Mouse (Mus musculus) thymus, postnatal 25 days (tissue): ENCODE results near the gene Clcn2.
A peak's percentile ranks its signal among the peaks of the same experiment; 100 is the strongest.

Source experiments
- DNase-seq: peaks from one replicate; pipeline ENCODE4 v3.0.0; 2022

Clcn2 gene

DNA sequence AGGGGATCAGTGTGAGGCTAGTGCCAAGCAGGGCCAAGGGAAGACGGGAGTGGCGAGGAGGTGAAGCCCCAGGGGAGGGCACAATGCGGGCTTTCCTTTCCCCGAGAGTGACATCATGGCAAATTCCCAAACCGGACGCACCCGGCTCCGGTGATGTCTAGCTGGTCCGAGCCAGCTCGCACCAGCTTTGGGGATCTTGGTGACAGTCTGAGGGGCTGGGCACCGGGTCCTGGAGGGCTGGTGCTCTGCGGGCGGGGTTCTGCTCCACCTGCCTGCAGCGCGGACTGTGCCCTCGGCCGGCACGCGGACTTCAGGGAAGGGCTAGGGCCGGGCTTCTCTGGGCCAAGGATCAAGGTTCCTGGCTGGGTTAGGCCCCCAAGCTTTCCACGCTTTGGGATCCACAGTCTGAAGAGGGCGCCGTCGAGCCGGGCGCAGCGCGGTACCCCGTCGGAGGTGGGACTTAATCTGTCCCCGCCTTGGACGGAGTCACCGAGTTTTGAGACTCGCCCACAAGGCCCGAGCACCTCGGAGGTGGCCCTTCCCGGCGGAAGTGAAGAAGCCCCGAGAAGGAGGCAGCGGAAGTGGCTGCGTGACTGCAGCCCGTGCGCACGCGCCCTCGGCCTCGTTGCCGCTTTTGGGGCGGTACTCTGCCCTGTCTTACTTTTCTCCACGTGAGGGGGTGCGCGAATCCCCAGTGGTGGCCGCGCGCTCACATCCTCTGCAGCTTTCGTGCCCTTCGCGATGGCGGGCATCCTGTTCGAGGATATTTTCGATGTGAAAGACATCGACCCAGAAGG is at the start of gene Clcn2, which contains the start of gene Polr2h:
Gene Clcn2 (minus strand): TSS at position 566 of the 797 bp plus-strand sequence.
Gene Polr2h (plus strand): TSS at position 485 of the 797 bp plus-strand sequence.
- peak; percentile 96 for DNase-seq

DNA sequence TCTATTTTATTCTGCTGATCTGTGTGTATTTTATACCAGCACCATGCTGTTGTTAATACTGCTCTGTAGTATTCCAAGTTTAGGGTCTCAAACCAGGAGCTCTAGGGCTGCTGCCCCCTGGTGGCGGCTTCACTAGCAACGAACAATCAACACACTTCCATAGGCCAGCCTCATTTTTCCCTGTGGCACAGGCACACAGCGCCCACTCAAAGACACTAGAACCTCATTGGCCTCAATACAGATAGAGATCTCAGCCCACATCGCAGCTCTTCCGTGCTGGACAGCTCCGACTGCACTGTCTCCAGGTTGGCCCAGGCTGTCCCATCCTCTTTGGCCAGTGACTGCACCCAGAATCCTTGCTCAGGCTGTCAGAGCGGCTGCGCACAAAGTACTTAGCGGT is 47.7 kb upstream of the Clcn2 start:
- peak; percentile 52 for DNase-seq

DNA sequence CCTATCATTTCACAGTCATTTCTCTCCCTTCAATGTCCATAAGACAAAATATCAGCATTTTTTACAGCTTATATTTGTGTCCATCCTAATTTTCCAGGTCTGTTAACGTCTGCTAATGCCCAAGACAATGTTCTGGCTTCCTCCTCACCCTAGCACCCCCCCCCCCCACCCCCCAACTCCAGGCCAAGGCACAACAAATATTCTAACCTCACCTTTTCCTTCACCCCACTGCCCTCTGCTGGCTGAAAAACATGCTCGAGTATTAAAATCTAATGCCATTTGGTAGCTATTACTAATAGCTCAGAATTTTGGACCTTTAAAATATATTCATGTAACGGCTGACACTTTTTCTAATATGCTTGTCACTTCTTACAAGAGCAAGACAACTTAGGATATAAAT is 44.1 kb upstream of the Clcn2 start:
- peak; percentile 26 for DNase-seq

DNA sequence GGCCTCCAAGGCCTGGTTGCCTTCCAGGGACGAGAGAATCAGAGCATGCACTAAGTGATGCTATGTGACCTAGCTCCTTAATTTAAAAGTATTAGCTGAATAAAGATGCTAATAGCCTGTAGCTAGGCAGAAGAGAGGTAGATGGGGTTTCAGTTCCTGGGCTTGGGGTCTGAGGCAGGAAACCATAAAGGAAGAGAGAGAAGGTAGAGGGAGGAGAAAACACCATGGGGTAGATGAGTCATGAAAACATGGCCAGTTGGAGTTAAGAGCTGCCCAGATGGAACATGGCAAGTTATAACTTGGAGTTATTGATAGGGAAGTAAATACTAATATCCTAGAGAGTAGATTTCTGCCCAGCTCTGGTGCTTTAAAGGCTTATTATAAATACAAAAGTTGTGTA is 39.8 kb upstream of the Clcn2 start:
- no peak for DNase-seq

DNA sequence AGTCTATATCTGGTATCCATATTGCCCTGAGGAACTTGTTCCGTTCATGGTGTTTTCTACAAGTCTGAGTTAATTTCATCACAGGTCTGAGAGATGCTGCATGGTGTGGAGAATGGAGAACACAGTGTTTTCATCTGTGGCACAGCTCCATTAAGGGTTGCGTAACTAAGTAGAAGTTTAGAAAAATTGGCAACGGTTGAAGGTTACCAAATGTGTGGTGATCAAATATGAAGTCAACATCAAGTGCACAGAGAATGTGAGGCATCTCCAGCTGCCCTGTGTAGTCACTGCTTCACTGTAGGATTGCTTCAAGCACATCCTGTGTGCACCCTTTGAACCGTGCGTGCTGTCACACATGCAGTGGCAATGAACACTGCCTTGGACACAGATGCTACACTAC is 38.5 kb upstream of the Clcn2 start:
- no peak for DNase-seq

DNA sequence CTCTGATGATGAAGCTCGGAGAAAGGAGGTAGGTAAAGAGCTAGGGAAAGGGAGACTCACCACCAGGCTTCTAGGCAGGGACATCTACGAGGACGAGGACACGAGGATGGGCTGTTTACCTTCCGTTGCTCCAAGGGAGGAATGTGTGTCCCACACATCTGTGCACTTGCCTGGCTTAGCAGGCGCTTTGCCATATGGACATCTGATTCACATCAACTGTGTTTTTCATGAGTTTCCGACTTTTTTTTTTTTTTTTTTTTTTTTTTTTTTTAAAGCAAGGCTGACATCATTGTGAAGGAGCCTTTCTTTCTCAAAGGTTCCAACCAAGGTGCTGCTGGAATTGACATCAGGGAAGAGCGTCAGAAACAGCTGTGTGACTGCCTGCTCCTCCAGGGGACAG is 33.0 kb upstream of the Clcn2 start:
- no peak for DNase-seq

DNA sequence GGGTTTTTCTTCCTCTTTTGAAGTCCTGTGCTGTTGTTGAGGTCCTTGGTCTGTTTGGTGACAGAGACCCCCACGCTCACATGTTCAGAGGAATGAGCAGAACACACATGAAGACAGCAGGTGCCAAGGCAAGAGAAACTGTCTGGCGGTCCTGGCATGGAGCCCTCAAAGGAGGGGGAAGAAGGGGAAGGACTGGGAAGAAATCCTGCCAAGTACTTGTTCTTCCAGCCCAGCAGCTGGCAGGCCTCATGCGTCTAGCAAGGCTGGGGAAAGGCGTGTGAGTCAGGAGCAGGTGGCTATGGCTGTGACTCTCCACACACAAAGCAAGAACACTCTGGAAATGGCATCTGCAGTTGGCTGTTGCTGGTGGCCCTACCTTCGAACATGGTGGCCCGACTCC is 29.1 kb upstream of the Clcn2 start:
- DNase-seq, result no peak

DNA sequence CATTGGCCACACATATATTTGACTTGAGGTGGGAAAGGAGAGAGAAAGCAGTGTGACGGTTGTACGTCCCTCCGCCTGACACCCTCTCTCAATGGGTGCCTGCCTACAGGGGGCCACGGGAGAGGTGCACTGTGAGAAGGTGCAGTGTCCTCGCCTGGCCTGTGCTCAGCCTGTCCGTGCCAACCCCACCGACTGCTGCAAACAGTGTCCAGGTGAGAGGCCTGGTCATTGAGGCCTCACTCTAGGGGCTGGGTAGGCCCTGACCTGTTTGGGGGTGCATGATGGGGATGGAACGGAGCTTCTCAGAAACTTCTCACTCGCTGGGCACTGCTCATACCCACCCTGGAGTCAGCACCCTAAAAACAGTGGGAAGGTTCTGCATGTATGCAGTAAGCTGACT is 22.3 kb upstream of the Clcn2 start:
- no peak for DNase-seq

DNA sequence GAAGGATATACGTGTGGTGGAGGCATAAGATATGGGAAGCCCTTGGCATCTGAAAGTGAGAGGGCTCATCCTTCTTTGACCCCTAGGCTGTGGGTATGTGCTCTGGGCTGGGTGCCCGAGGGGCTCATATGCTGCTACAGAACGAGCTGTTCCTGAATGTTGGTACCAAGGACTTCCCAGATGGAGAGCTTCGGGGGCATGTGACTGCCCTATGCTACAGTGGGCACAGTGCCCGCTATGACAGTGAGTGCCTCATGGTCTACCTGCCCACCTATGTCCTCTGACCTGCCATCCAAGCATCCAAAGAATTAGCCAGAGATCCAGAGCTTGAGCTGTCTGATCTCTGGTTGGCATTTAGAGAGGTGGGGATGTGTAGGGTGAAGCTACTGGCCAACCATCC is 19.3 kb upstream of the Clcn2 start:
- DNase-seq, result no peak

DNA sequence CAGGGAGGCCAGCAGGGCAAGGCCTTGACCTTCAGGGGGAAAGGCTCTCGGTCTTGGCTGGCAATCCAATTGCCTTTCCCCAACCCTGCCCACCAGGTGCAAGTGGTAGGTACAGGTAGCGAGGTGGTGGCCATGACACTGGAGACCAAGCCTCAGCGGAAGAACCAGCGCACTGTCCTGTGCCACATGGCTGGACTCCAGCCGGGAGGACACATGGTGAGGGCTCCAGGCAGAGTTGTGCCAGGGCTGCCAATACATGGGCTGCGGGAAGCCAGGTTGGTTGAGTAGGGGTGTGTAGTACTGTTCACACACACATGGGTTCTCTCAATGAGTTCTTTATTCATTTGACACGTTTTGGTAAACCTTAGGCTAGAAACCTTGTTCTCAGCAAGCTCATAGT is 18.6 kb upstream of the Clcn2 start:
- no peak for DNase-seq

DNA sequence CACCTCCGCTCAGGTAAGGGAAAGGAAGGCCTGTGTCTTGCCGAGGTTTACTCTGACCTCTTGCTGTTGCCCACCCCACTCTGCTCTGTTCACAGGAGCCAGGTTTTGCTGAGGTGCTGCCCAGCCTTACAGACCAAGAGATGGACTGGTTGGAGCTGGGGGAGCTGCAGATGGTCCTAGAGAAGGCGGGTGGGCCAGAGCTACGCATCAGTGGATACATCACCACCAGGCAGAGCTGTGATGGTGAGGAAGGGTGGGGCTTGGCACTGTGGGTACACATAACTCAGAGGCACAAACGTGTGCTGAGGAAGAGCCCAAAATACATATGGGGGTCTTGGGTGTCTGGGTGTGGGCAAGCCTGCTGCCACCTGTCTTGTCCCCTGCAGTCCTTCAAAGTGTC is 18.1 kb upstream of the Clcn2 start:
- no peak for DNase-seq

DNA sequence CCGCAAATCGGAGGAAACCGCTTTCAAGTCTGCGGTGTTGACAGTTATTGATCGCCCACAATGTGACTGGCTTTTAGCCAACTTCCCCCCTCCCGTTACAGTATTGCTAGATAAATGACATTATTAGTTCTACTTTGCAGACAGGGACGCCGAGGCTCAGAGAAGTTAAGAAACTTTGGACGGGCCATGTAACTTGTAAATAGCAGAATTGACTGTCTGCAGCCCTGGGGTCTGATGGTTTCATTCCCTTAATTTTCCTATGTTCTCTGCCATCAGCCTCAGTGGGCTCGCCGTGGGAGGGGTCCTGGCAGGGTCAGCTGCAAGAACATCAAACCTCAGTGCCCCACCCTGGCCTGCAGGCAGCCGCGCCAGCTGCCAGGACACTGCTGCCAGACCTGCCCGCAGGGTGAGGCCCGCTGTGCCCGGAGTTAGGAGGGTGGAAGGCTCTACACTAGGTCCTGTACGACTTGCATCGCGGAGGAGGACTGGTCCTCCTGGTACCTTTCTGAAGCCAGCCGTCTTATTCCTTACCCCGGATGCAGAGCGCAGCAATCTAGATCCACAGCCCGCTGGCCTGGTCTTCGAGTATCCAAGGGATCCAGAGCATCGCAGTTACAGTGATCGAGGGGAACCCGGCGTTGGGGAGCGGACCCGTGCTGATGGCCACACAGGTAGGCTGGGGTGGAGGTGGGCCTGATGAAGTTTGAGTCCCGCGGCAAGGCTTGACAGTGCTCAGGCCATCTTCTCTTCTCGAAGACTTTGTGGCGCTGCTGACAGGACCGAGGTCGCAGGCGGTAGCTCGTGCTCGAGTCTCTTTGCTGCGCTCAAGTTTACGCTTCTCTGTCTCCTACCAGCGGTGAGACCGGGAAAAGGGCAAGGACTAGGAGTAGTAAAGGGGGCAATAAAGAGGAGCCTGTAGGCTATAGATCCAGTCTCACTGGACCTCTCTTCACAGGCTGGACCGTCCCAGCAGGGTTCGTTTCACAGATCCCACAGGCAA is 16.5 kb upstream of the Clcn2 start, which contains the start of gene Thpo:
Gene Thpo (minus strand): TSS at position 781 of the 1,000 bp plus-strand sequence.
- no peak for DNase-seq

DNA sequence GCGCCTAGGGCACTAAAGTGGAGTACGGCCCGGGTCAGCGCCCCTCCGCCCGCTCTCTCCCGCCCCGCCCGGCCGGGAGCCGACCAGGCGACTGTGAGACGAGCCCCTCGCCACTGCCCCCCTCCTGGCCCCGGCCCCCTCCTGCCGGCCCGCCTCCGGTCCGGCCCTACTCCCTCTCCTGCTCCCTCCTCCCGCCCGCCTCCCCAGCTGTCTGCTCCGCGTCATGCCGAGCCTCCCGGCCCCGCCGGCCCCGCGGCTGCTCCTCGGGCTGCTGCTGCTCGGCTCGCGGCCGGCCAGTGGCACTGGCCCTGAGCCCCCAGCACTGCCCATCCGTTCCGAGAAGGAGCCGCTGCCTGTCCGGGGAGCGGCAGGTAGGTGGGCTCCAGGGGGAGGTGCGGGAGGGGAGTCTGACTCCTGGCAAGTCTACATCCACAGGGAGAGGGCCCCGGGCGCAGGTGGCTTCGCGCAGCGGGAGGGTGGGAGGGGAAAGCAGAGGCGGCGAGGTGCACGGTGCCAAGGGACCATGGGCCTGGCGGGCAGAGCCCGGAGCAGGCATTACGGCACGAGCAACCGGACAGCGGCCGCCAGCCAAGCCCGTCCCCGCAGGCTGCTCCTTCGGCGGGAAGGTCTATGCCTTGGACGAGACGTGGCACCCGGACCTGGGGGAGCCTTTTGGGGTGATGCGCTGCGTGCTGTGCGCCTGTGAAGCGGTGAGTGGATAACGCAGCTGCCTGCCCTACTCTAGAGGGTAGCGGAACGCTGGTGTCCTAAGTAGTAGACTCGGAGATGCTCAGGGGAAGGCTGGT is 15.6 kb upstream of the Clcn2 start, which contains the start of gene Chrd:
Gene Chrd (plus strand): TSS at position 203 of the 806 bp plus-strand sequence.
- no peak for DNase-seq

DNA sequence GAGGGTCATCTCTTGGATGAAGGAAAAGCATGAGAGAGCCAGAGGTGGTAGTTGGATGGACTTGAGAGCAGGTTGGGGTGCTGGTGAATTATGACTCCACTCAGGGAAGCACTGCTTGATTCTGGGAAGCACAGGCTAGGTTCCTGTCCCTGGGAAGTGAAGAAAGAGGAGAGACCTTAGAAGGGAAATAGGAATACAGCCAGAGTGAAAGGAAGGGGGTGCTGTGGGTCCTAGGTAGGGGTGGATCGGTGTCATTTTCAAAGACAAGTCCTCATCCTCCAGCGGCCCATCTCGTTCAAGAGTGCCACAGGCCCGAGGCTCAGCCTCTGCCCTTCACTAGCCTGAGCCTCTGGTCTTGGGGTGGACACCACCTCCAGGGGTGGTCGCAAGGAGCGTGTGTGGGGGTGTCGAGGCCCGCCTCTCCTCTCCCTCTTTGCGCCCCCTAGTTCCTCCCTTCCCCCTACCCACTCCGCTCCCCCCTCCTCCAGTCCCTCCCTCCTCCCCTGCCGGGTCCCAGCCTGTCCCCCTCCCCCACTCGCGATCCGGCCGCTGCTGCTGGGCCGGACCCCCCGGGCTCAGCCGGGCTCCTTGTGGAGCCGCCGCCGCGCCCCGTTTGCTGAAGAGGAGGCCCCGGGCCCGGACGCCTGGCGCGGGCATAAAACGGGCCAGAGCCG is 14.8 kb upstream of the Clcn2 start:
- DNase-seq, result no peak

DNA sequence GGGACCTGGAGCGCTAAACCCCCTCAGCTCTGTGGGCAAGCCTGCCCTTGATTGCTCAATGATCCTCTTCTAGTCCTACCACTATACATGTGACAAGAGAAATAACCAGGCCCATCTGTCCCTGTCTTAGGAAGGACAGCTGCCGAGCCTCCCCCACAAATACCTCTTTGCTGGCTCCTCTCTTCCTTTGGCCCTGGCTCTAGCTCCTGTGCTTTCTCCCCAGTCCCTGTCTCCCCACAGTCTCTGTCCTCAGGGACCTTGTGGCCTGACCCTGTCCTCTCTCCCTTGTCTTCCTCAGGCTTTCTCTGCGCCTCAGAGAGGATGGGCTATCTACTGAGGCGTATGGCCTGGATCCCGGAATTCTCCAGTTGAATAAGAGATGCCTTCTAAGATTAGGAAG is 14.1 kb upstream of the Clcn2 start:
- DNase-seq, result no peak

DNA sequence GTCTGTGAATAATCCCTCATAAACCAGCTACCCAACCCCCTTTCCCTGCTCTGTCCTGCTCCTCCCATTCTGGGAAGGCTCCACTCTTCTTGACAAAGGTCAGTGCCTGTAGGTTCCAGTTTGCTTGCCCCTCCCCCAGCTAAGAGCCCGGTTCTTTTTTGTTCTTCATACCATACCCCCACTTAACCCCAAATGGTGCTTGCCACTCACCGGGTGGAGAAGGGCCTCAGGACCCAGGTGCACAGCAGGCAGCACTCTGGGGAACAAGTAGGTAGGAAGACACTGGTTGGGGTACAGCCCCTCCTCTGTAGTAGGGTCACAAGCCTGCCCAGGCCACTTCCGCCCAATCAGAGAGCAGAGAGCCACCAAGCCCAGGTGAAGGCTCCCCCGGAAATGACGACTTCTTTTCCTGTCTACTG is 12.8 kb upstream of the Clcn2 start:
- no peak for DNase-seq

DNA sequence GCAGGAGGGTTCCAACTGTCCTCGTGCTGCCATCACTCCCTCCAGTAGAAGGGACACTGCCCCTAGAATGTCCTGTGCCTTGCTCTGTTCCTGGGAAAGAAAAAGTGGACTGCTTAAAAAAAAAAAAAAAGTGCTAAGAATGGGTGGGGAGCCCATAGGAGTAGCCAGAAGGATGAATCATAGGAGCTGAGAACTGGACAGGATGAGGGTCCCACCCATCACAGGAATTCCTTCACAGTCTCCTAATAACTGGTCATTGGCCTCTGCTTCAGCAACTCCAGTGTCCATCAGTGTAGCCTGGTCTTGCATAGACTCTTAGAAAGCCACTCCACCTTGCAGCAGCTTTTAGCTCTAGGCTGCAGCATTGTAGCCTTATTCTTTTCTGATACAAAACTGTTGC is 8.8 kb upstream of the Clcn2 start:
- DNase-seq, result no peak

DNA sequence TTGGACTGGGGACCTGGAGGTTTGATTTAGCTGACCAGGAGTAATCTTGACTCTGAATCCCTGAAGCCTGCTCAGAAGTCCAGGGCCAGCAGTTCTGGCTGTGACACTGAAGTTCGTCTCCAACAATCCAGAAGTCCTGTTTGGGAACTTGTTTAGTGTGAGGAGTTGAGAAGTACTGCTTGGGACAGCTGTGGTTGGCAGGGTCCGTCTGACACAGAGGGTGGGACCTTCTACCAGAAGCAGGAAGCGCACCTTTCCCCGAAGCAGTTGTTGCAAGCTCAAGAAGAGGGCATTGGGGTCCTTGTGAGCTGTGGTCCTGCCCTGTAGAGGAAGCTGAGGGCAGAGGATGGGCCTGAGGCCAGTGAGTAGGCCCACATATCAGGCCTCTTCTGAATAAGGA is 8.2 kb upstream of the Clcn2 start:
- DNase-seq, result no peak

DNA sequence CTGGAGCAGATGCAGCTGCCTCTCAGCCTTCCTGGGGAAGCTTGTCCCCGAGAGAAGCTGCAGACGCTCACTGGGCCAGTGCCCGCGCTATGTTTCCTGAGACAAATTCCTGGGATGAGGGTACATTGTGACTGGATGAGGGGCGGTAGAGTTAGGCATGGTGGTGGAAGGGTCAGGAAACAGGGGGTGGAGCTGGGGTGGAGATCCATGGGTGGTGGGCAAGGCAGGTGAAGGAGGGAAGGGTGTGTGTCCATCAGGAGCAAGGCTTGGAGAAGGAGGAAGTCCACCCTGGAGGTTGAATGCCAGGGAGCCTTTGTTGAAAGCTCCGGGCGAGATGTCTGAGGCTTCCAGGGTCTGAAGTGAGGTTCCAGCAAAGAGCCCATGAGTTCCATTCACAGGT is 7.8 kb upstream of the Clcn2 start:
- no peak for DNase-seq

DNA sequence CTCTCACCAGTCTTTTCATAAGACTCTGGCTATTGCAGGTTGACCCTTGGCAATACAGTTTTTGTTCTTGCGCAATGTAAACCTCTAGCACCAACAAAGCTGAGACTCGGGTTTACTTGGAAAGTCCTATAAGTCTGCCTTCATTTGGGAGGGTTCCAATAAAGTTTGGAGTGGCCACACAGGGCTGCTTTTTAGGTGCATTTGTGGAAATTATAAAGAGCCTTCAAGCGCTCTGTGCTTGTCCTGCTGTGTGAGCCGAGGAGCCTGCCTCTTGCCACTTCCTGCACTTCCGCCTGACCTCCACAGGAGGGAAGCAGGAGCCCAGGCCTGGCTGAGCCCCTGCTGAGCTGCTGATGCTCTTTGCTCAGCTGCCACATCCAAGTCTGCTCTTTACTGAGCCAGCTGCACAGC is 6.8 kb upstream of the Clcn2 start:
- DNase-seq, result peak; percentile 36

DNA sequence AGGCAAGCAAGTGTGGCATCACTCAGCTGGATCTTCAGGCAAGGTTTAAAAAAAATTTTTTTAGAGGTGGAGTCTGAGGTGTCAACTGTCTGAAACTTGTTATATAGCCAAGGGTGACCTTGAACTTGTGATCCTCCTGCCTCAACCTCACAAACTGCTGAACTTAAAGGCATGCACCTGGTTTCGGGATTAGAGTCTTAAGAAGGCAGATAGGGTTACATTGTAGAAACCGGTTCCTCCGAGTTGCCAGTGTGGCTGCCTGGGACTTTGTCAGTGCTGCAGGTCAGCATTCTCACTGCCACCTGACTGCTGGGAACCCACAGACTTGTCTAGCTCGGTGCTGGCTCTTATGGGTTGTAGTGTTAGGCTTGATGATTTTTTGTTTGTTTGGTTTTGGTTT is 5.7 kb upstream of the Clcn2 start:
- DNase-seq, result no peak

DNA sequence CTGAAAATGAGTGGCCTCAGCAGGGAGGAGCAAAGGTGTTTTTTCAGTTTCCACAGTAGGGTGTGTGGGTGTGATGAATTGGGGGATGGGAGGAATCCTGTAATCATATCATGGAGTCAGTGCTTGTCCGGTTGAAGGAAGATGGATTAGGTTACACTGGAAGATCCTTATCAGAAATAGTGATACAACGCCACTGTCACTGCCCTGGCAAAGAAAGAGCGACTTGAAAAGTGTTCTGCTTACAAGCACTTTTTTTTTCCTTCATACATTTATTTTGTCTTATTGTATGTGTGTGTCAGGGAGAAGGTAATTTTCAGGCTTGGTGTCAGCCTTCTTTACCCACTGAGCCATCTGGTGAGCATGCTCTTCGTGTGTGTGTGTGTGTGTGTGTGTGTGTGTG is 5.2 kb upstream of the Clcn2 start:
- DNase-seq, result no peak
